Mouse (Mus musculus): ENCODE measurements around the gene Aqp7. TPM values are rescaled to one million over a fixed set of nuclear protein-coding genes. Genes with fewer than 3 reads are reported as not detected.
"Not testable (repeated sequence)": the region's sequence is repeated elsewhere in the genome, so short reads cannot be mapped to it uniquely, and the experiment has no call there.

Gene Aqp7
- polyA plus RNA-seq, 1 experiment, result 5.3 TPM

DNA sequence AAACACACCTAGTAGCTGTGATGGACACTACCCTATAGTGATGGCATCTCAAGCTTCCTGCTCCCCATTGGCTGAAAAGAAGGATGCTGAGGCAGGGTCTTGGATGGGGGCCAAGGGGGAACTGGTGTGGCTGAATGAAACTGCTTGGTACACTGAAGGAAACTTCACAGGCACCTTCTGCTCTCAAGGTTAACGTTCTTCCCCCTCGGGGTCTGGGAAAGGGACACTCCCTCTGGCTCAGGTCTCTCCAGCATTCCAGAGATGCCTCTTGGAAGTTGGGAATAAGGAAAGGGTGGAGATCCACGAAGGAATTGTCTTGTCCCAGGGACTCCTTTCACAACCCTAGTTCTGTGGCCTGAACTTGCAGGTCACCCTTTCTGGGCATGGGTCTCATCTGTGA, 43.5 kb upstream of the Aqp7 start:
- no peaks in the 10 kb centered on the region for H3K36me3 ChIP-seq (ENCODE audit: control insufficient read depth, insufficient read depth, low read length)
- TF ChIP-seq POLR2A (IDR thresholded peaks at IDR 0.05; ENCODE audit: control insufficient read depth, extremely low read depth, insufficient read depth, low read length, poor library complexity) (no peak), CTCF (IDR thresholded peaks at IDR 0.05; ENCODE audit: borderline replicate concordance, control insufficient read depth, extremely low read depth, insufficient read depth, low read length, poor library complexity) (no peak)
- DNase-seq, result no peak
- H3K4me3 ChIP-seq (ENCODE audit: control insufficient read depth, insufficient read depth, low read length), result no peak overlapping the region
- no peaks in the 10 kb centered on the region for H3K27me3 ChIP-seq (ENCODE audit: control insufficient read depth, insufficient read depth, low read length)
- H3K27ac ChIP-seq (ENCODE audit: control insufficient read depth, insufficient read depth, low read length), result no peak overlapping the region
- no peaks in the 10 kb centered on the region for H3K4me1 ChIP-seq (replicated peaks; ENCODE audit: control insufficient read depth, insufficient read depth, low read length)
- 38% methylated on average over 3 of the region's 3 CpGs for WGBS

DNA sequence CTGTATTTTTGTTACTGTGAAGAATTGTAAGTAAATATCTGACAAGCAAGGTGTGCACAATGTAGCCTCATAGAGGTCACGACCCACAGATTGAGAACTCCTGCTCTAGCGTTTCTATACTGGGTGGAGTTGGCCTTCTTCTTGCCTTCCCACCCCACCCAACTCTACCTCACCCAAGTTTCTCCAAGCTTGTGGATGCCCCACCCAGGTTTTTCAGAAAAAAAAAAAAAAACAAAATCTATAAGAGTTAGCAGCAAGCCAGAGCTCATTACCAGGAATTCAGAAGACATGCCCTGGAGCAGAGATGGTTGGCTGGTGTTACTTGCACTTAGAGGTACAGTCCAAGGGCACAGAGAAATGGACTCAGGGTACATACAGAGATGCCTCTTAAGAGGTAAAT, 41.8 kb upstream of the Aqp7 start:
- no peak for DNase-seq
- H3K4me1 ChIP-seq (replicated peaks; ENCODE audit: control insufficient read depth, insufficient read depth, low read length), result no peaks in the 10 kb centered on the region
- 90% methylated on average over 2 of the region's 2 CpGs for WGBS
- TF ChIP-seq CTCF (IDR thresholded peaks at IDR 0.05; ENCODE audit: borderline replicate concordance, control insufficient read depth, extremely low read depth, insufficient read depth, low read length, poor library complexity), result no peak
- TF ChIP-seq POLR2A (IDR thresholded peaks at IDR 0.05; ENCODE audit: control insufficient read depth, extremely low read depth, insufficient read depth, low read length, poor library complexity), result no peak
- no peak overlapping the region for H3K27ac ChIP-seq (ENCODE audit: control insufficient read depth, insufficient read depth, low read length)
- H3K4me3 ChIP-seq (ENCODE audit: control insufficient read depth, insufficient read depth, low read length), result no peak overlapping the region
- H3K27me3 ChIP-seq (ENCODE audit: control insufficient read depth, insufficient read depth, low read length), result no peaks in the 10 kb centered on the region
- H3K36me3 ChIP-seq (ENCODE audit: control insufficient read depth, insufficient read depth, low read length), result no peaks in the 10 kb centered on the region

DNA sequence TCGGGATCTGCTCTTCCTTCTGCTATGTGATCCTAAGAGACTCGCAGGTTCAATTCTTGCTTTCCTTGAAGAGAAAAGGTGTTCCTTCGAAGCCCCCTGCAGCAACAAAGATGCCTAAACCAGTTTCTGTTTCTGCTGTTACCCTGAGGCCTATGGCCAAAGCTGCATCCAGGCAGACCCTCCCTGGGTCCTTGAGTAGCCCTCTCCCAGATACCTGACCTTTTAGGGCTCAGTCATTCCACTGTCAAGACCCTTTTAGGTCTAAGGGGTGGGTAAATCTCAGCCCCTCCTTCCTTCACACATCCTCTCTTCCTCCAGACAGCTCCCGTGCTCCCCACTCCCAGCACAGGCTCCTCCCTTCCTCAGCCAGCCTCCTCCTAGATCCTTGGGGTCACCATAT, 41.2 kb upstream of the Aqp7 start:
- TF ChIP-seq CTCF (IDR thresholded peaks at IDR 0.05; ENCODE audit: borderline replicate concordance, control insufficient read depth, extremely low read depth, insufficient read depth, low read length, poor library complexity) (no peak), POLR2A (IDR thresholded peaks at IDR 0.05; ENCODE audit: control insufficient read depth, extremely low read depth, insufficient read depth, low read length, poor library complexity) (no peak)
- WGBS, result 80% methylated on average over 4 of the region's 4 CpGs
- Histone ChIP-seq H3K4me3 (ENCODE audit: control insufficient read depth, insufficient read depth, low read length) (no peak overlapping the region), H3K27ac (ENCODE audit: control insufficient read depth, insufficient read depth, low read length) (no peak overlapping the region), H3K36me3 (ENCODE audit: control insufficient read depth, insufficient read depth, low read length) (no peaks in the 10 kb centered on the region), H3K27me3 (ENCODE audit: control insufficient read depth, insufficient read depth, low read length) (no peaks in the 10 kb centered on the region), H3K4me1 (replicated peaks; ENCODE audit: control insufficient read depth, insufficient read depth, low read length) (no peaks in the 10 kb centered on the region)
- no peak for DNase-seq

DNA sequence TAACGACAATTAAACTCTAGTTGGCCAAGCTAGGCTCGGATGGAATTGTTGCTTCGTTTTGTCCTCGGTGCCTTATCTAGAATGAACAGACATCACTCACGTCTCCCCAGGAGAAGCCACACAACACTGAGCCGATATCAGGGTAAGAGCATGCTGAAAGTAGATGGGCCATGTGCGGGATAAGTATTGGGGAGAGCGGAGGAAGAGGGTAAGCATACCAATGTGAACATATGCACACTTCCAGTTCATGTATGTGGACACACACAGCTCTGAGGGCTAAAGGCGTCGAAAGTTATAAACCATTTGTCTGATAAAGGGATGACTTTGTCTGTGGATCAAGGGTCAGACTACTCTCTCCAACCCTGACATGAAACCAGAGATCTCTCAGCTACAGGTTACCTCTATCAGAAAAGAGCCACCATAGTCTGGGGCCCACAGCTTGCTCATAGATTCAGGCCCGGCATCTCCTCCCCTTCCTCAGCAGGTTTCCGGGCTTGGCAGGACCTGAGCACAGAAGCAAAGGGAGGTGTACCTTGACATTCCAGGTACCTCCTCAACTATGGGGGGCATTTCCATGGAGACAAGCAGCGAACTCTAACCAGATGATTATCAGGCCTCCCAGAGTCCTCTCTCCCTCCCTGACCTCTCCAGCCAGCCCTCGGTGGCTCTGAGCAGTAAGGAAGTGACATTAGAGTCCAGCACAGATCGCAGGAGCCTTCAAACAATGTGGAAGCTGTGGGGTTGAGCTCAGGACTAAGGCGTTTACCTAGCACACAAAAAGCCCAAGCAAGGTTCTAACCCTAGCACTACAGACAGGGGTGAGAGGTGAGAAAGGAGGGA, 39.7 kb upstream of the Aqp7 start:
- 85% methylated on average over 16 of the region's 16 CpGs for WGBS
- H3K27ac ChIP-seq (ENCODE audit: control insufficient read depth, insufficient read depth, low read length), result no peak overlapping the region
- no peaks in the 10 kb centered on the region for H3K27me3 ChIP-seq (ENCODE audit: control insufficient read depth, insufficient read depth, low read length)
- no peak for DNase-seq
- no peak for TF ChIP-seq POLR2A (IDR thresholded peaks at IDR 0.05; ENCODE audit: control insufficient read depth, extremely low read depth, insufficient read depth, low read length, poor library complexity)
- no peak for TF ChIP-seq CTCF (IDR thresholded peaks at IDR 0.05; ENCODE audit: borderline replicate concordance, control insufficient read depth, extremely low read depth, insufficient read depth, low read length, poor library complexity)
- H3K36me3 ChIP-seq (ENCODE audit: control insufficient read depth, insufficient read depth, low read length), result no peaks in the 10 kb centered on the region
- H3K4me1 ChIP-seq (replicated peaks; ENCODE audit: control insufficient read depth, insufficient read depth, low read length), result no peaks in the 10 kb centered on the region
- no peak overlapping the region for H3K4me3 ChIP-seq (ENCODE audit: control insufficient read depth, insufficient read depth, low read length)

DNA sequence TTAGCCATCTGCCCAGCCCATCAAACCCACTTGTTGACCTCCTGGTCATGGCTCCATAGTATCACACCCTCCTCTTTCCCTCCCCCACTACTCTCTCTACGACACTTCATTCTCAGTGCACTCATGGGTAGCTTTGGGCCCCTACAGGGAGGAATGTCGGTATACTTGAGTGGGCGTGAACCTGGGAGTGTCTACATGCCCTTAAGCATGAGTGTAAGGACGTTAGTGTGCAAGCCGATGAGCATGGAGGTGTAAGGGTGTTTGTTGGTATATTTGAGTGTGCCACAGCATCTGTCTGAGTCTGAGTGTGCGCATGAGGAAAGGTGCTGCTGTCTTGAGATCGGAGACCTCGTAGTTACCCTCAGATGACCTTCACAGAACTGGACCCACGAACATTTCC, 39.0 kb upstream of the Aqp7 start:
- Histone ChIP-seq H3K27ac (ENCODE audit: control insufficient read depth, insufficient read depth, low read length) (no peak overlapping the region), H3K4me3 (ENCODE audit: control insufficient read depth, insufficient read depth, low read length) (no peak overlapping the region), H3K4me1 (replicated peaks; ENCODE audit: control insufficient read depth, insufficient read depth, low read length) (no peaks in the 10 kb centered on the region), H3K27me3 (ENCODE audit: control insufficient read depth, insufficient read depth, low read length) (no peaks in the 10 kb centered on the region), H3K36me3 (ENCODE audit: control insufficient read depth, insufficient read depth, low read length) (no peaks in the 10 kb centered on the region)
- TF ChIP-seq POLR2A (IDR thresholded peaks at IDR 0.05; ENCODE audit: control insufficient read depth, extremely low read depth, insufficient read depth, low read length, poor library complexity) (no peak), CTCF (IDR thresholded peaks at IDR 0.05; ENCODE audit: borderline replicate concordance, control insufficient read depth, extremely low read depth, insufficient read depth, low read length, poor library complexity) (no peak)
- WGBS, result 85% methylated on average over 9 of the region's 9 CpGs
- no peak for DNase-seq

DNA sequence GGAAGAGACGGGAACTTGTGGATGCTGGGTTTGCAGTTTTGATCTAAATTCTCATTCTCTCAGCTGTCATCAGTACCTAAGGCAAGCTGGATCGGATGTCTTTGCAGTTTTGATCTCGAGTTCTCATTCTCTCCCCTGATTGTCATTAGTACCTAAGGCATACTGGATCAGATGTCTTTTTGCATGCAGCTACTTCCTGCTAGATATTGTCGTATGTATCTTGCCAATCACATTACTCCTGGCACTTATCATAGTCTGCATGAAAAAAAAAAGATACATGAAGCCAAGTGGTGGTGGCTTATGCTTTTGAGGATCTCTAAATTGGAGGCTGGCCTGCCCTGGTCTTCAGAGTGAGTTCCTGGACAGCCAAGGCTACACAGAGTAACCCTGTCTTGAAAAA, 36.9 kb upstream of the Aqp7 start:
- TF ChIP-seq CTCF (IDR thresholded peaks at IDR 0.05; ENCODE audit: borderline replicate concordance, control insufficient read depth, extremely low read depth, insufficient read depth, low read length, poor library complexity), result no peak
- TF ChIP-seq POLR2A (IDR thresholded peaks at IDR 0.05; ENCODE audit: control insufficient read depth, extremely low read depth, insufficient read depth, low read length, poor library complexity), result no peak
- no peak for DNase-seq
- WGBS, result 91% methylated on average over 4 of the region's 4 CpGs
- Histone ChIP-seq H3K4me3 (ENCODE audit: control insufficient read depth, insufficient read depth, low read length) (no peak overlapping the region), H3K4me1 (replicated peaks; ENCODE audit: control insufficient read depth, insufficient read depth, low read length) (no peaks in the 10 kb centered on the region), H3K36me3 (ENCODE audit: control insufficient read depth, insufficient read depth, low read length) (no peaks in the 10 kb centered on the region), H3K27ac (ENCODE audit: control insufficient read depth, insufficient read depth, low read length) (no peak overlapping the region), H3K27me3 (ENCODE audit: control insufficient read depth, insufficient read depth, low read length) (no peaks in the 10 kb centered on the region)

DNA sequence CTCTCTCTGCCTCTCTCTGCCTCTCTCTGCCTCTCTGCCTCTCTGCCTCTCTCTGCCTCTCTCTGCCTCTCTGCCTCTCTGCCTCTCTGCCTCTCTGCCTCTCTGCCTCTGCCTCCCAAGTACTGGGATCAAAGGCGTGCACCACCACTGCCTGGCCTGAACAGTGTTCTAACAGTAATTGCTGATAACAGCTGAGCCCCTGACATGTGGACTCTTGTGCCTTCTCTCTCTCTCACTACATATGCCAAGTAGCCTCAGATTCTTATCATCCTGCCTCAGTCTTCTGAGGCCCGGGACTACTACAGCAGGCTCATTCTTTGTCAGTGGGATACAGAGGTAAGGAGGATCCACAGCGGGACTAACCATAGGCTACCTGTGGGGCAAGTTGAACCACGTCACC, 34.9 kb upstream of the Aqp7 start:
- H3K4me1 ChIP-seq (replicated peaks; ENCODE audit: control insufficient read depth, insufficient read depth, low read length); H3K27me3 ChIP-seq (ENCODE audit: control insufficient read depth, insufficient read depth, low read length); H3K36me3 ChIP-seq (ENCODE audit: control insufficient read depth, insufficient read depth, low read length); H3K27ac ChIP-seq (ENCODE audit: control insufficient read depth, insufficient read depth, low read length); DNase-seq; H3K4me3 ChIP-seq (ENCODE audit: control insufficient read depth, insufficient read depth, low read length): not testable (repeated sequence)
- WGBS, result 76% methylated on average over 4 of the region's 4 CpGs

Measured in thymus, adult 2 months (tissue).